Mouse (Mus musculus): ENCODE data around the gene Lhx6. TPM values are rescaled to one million over a fixed set of nuclear protein-coding genes. Genes with fewer than 3 reads are reported as not detected.

Lhx6 gene
- total RNA-seq, 2 experiments from 2014 or later: 15.5 to 16.0 TPM

DNA sequence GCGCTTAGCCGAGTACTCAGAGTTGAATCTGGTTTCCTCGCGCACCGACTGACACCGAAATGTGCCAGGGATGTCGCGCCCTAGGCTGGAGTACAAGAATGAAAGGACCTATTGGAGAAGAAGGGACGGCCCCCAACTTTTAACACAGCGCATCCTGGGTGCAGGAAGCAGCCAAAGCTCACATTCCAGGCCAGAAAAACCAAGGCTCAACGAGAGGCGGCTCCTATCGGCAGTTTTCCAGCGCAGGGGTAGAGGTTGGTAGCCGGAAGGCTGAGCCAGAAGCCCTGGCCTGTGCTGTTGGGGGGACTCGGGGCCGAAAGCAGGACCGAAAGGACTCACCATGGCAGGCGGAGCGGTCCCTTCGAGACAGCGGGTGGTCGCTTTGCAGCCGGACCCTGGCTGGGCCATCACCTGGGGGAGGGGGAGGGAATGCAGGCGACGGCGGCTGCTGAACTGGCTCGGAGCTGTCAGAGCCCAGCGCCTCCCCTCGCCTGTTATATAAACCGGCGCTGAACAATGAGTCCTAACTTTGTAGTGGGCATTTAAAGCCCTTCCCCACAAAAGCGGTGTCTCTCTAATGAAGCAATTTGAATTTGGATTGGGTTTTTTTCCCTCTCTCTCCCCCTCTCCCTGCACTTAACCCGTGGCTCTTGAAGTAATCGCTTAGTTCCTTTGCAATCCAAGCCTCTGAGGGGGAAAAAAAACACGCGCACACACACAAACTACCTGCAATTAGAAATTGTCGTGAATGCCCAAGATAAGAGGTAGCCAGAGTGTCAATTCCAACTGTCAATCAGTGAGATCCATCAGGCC, 1.4 kb downstream of the Lhx6 start:
- TF ChIP-seq CTCF (conservative IDR thresholded peaks at IDR 0.05): no peak
- H3K4me3 ChIP-seq: peak overlapping the region; percentile 19
- no peak overlapping the region for H3K27ac ChIP-seq
- DNase-seq (ENCODE audit: low spot score in 2 of 2): no peak

DNA sequence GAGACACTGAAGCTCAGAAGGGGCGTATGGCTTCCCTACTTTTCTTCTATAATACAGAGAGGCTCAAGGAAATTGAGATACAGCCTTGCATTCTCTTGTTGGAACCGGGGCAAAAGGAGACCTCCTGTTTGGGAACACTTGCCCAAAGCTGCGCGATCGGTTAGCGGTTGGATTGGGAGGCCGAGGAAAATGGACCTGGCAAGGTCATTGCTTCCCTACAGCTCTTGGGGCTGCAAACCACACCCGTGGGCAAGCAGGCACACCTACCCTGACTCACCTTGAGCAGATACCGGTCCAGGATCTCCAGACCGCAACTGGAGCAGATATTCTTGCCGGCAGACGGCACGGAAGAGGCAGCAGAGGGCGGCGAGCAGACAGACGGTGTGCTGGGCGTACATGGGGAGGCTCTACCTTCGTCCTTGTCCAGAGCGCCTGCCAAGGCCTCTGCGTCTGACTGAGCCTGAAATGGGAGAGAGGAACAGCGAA, 2.1 kb downstream of the Lhx6 start:
- DNase-seq (ENCODE audit: low spot score in 2 of 2): no peak
- TF ChIP-seq CTCF (conservative IDR thresholded peaks at IDR 0.05): no peak
- Histone ChIP-seq H3K4me3 (peak overlapping the region; percentile 19), H3K27ac (no peak overlapping the region)

DNA sequence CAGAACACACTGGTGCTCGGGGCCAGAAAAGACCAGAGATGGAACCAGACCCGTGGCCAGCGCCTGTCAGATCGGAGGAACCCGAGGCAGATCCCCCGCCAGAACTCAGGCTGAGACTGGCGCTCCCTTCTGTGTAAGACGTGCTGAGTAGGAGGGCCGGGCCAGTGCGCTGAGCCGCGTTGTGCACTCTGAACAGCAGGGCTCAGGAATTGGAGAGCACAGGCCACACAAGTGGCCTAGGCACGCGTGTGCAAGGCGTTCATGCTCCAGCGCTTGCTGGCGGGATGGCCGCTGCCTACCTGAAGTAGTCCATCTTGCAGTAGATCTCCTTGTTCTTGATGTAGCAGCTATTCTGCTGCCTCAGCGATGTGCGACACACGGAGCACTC, 2.7 kb downstream of the Lhx6 start:
- no peak for DNase-seq (ENCODE audit: low spot score in 2 of 2)
- TF ChIP-seq CTCF (conservative IDR thresholded peaks at IDR 0.05): no peak
- no peak overlapping the region; the same call in 1 of the 2 replicates for H3K4me3 ChIP-seq
- no peak overlapping the region for H3K27ac ChIP-seq

DNA sequence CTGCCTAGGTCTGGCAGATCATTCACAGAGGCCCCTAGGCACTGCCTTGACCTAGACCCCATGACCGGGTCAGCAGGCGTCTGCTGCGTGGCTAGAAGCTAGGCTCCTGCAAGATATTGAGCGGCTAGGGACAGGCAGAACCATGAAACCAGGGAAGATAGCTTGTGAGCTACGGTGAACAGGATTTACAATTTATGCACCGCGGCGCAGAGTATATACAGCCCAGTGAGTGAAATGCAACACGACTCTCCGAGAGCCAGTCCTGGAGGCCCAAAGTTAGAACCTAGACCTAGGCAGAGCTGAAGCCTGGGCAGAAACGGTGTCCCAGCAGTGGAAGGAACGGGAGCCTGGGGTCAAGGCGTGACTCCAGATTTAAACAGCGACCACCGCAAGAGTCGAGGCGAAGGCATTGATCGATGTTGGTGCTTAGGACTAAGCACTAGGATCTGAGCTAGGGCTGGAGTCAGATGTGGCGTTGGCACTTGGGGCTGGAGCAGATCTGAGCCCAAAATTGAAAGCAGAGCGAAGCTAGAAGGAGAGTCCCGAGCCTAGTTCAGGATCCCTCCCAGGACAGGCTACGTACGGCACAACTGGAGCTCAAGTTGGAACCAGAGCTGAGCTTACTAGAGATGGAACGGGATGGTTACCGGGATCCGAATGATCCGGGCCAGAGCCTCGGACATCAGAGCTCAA, 3.2 kb downstream of the Lhx6 start:
- no peak for DNase-seq (ENCODE audit: low spot score in 2 of 2)
- Histone ChIP-seq H3K4me3 (no peak overlapping the region; the same call in 1 of the 2 replicates), H3K27ac (no peak overlapping the region)
- TF ChIP-seq CTCF (conservative IDR thresholded peaks at IDR 0.05): no peak

DNA sequence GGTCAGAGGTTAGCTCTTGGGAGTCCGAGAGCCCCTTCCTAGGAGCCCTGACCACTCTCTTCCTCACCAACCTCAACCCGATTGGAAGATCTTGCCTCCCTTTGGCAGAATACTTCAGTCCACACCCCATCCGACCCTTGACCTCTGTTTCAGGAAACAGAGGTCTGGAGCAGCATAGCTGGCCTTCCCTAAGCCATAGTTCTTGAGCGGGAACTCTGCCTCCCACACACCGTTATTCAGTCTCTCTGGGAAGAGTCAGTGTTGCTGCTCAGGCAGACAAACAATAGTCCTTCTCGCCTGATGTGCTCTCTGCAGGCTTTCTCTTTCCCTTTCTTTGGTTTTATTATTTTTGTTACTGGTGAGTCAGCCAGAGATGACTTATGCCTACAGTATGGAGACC, 5.5 kb downstream of the Lhx6 start:
- TF ChIP-seq CTCF (conservative IDR thresholded peaks at IDR 0.05): no peak
- DNase-seq (ENCODE audit: low spot score in 2 of 2): no peak
- no peak overlapping the region for H3K4me3 ChIP-seq
- H3K27ac ChIP-seq: no peak overlapping the region

DNA sequence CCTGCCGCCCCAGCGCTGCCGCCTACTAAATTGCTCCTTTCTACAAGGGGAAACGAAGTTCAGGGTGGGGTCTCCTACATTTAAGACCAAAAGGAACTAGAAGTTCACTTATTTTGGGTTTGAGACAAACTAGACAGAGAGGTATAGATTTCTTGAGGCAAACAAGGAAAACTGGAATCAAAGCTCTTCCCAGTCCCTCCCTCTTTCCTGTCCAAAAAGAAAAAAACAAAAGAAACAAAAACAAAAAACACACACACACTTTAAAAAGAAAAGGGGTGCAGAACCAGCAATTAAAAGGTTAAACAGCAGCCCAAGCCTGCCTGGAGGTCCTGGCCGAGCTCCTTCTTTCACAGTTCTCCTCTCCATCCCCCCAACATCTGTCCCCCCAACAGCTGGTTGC, 7.2 kb downstream of the Lhx6 start:
- no peak overlapping the region for H3K4me3 ChIP-seq
- TF ChIP-seq CTCF (conservative IDR thresholded peaks at IDR 0.05): no peak
- DNase-seq (ENCODE audit: low spot score in 2 of 2): no peak
- H3K27ac ChIP-seq: no peak overlapping the region

DNA sequence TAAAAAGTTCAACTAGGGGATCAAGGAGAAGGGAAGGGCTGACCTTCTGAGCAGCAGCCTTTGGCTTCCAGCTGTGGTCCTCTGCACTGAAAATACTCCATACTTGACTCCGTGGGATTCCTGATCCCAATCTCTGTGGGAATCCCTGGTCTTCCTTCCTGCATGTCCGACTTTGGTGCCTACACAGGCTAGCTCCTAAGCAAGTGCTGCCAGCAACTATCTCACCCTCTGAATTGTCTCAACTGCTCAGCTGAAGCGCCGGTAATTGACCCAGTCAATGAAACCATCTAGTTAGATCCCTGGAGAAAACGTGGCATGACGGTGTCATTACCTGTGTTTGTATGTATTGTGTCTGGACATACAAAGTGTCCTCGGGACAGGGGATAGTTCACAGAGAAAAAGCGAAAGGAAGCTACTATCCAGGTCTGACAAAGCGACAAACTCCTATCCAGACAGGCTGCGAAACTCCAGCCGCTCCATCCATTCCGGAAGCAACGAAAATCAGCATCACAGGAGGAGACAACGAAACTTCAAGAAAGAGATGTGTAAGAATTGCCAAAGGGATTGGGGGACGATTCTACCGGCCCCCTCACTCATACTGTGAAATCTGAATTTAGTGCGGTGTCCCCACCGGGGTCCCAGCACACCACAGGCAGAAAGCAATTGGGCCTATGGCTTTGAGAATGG, 7.9 kb downstream of the Lhx6 start:
- TF ChIP-seq CTCF (conservative IDR thresholded peaks at IDR 0.05): no peak
- H3K27ac ChIP-seq: no peak overlapping the region
- no peak for DNase-seq (ENCODE audit: low spot score in 2 of 2)
- H3K4me3 ChIP-seq: no peak overlapping the region

DNA sequence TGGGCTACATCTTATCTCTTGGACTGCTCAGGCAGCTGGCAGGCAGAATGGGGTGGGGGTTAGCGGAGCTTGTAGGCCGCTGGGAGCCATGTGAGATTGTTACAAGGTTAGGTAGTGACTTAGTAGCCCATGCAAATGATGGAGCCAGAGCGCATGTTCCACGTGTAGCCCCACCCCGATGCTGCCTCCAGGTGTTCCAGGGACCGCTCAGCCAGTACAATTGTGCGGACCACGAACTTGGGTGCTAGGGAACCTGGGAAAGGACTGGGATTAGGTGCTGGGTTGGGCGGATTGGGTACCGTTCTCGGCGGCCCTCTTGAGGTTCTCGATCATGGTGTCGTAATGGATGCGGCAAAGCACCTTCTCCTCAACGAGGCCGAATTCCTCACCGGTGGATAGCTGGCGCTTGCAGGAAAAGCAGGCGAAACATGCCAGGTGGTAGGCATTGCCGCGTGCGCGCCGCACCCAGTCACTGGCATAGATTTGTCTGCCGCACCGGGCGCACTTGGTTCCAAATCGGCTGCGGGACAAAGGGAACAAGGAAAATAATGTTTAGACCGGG, 11.2 kb downstream of the Lhx6 start:
- DNase-seq (ENCODE audit: low spot score in 2 of 2): no peak
- Histone ChIP-seq H3K4me3 (no peak overlapping the region), H3K27ac (no peak overlapping the region)
- TF ChIP-seq CTCF (conservative IDR thresholded peaks at IDR 0.05): no peak

DNA sequence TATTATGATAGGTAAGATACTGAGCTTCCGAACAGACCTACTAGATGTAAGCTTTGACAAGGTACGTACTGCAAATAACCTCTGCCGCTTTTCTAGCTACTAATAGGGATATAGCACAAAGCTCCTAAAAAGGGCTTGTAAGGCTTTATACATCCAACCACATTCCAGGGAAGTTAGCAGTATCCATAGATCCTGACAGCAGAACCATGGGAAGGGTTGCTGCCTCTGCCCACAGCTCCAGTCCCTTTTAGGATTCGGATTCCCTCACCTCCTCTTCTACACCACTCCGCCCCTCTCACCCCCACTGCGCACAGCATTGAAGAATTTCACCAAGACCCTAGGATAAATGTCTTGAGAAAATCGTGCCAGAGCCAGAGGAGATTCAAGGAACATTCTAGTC, 11.9 kb downstream of the Lhx6 start:
- DNase-seq (ENCODE audit: low spot score in 2 of 2): no peak
- Histone ChIP-seq H3K27ac (no peak overlapping the region), H3K4me3 (no peak overlapping the region)
- TF ChIP-seq CTCF (conservative IDR thresholded peaks at IDR 0.05): no peak

DNA sequence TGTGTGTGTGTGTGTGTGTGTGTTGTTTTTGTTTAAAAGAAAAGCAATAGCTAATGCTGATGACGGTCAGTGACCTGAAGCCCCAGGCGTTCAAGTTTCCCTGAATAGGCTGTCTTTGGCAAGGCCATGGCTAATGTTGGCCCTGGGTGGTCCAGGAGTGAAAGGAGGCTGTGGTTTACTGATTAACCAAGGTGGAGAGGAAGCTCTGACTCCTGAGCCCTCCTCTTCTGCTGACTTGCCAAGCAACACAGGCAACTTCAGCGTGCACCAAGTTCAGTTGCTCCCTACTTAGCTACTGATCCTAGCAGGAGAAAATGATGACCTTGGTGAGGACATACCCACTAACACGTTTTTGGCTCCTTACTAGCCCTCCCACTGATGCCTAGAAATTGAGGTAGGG, 12.5 kb downstream of the Lhx6 start:
- no peak for DNase-seq (ENCODE audit: low spot score in 2 of 2)
- no peak overlapping the region for H3K4me3 ChIP-seq
- no peak overlapping the region for H3K27ac ChIP-seq
- no peak for TF ChIP-seq CTCF (conservative IDR thresholded peaks at IDR 0.05)

DNA sequence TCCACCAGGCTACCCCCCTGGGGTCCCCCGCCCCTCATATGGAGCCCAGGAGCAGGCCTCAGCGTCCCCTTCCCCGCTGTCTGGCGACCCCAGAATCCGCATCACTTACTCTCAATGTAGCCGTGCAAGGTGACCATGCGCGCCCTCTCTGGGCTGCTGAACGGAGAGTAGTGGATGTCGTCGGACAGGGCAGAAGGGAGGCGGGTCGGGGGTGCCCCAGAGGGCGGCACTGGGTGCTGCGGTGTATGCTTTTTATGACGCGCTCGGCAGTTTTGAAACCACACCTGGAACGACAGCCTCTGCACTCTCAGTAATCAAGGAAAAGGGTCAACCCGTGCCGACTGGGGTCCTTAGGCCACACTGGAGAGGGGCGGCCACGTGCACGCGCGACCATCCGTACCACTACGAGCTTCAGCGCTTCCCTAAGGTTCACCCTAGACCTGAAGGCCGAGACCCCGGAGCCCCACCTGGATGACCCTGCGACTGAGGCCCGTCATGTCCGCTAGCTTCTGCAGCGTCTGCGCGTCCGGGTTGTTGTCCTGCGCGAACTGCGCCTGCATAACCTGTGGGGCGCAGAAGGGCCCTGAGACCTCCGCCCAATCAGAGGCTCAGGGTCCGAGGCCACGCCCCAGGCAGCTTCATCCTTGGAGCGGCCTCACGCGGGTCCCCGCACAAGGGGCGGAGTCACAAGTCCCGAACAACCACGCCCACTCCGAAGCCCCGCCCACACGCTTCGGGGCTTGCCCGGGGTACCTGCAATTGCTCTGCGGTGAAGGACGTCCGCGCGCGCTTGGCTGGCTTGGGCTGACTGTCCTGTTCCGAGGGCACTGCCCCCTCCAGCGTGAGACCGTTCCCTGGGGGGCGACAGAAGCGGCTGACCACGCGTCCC, 14.1 kb downstream of the Lhx6 start:
- Histone ChIP-seq H3K27ac (no peak overlapping the region), H3K4me3 (peak overlapping the region; percentile 31; the same call in 1 of the 2 replicates)
- TF ChIP-seq CTCF (conservative IDR thresholded peaks at IDR 0.05): no peak
- DNase-seq (ENCODE audit: low spot score in 2 of 2): no peak

DNA sequence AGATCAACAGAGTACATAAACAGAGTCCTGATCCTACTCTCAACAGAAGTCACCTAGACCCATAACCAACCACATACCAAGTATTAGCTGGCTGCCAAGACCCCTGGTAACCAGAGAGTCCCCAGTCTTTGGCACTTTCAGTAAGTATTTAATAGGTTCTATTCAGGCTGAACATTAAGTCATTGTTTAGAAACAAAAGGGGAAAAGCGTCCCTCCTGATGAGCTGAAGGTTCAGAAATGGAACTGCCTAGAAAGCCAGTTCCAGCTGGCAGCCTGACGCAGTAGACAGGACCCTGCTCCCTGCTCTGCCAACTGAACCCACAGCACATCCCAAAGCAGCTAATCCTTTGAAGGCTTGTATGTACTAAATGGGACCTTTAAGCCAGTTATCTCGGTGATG, 16.0 kb downstream of the Lhx6 start:
- Histone ChIP-seq H3K27ac (no peak overlapping the region), H3K4me3 (no peak overlapping the region)
- TF ChIP-seq CTCF (conservative IDR thresholded peaks at IDR 0.05): no peak
- DNase-seq (ENCODE audit: low spot score in 2 of 2): no peak

Measured in layer of hippocampus, adult 2 months (tissue).